In genomic region chr6:145250185-145250791, GRCm38 (mm10) we compare ENCODE assay signal across 8 mouse cellular contexts. TPM values are rescaled to one million over a fixed set of nuclear protein-coding genes. Genes with fewer than 3 reads are reported as not detected.
DNase-seq lines count a peak whose midpoint lies in the region; ATAC-seq and TF ChIP-seq lines count a peak whose summit lies in the region.

Kras (minus strand) TSS chr6:145250239.

- H3K9me3 ChIP-seq in heart, embryonic 11.5 days (replicated peaks; ENCODE audit: control insufficient read depth, low read length): no peaks in the 10 kb centered on the region
- H3K9me3 ChIP-seq in kidney, embryonic 16.5 days (ENCODE audit: low read length): no peaks in the 10 kb centered on the region

- under 1% methylated on average over 59 of the region's 83 CpGs for WGBS in heart, embryonic 11.5 days (ENCODE audit: insufficient replicate concordance)
- under 1% methylated on average over 26 of the region's 83 CpGs for WGBS in kidney, embryonic 16.5 days
- WGBS in liver, adult 2 months: 1% methylated on average over 72 of the region's 83 CpGs

- ATAC-seq in erythroblast, adult 5-6 weeks (replicated peaks; ENCODE audit: low FRiP score, poor library complexity, severe bottlenecking): peak; percentile 74
- peak; percentile 96 for ATAC-seq in heart, embryonic 11.5 days (replicated peaks; ENCODE audit: insufficient number of reproducible peaks, low FRiP score, low TSS enrichment)
- ATAC-seq in kidney, embryonic 16.5 days (ENCODE audit: low FRiP score, low TSS enrichment): peak; percentile 97

- H3ac ChIP-seq in myocyte (ENCODE audit: control insufficient read depth, insufficient read length): peak within 1 kb of the TSS; percentile 93

- no peak for TF ChIP-seq POLR2A in liver, adult 2 months (IDR thresholded peaks at IDR 0.05; ENCODE audit: extremely low read depth, insufficient read depth, low read length)
- peak; percentile 76 for TF ChIP-seq POLR2A in myocyte (IDR thresholded peaks at IDR 0.05; ENCODE audit: insufficient read length, low read depth)

- H3K4me1 ChIP-seq in heart, embryonic 11.5 days (ENCODE audit: control insufficient read depth, insufficient read depth, low read length): peaks cover 6% of the 10 kb centered on the region; the same call in 1 of the 2 replicates
- H3K4me1 ChIP-seq in kidney, embryonic 16.5 days (ENCODE audit: insufficient read depth, low read length): peaks cover 20% of the 10 kb centered on the region; the same call in 1 of the 2 replicates
- peaks cover 10% of the 10 kb centered on the region for H3K4me1 ChIP-seq in liver, adult 2 months (ENCODE audit: control insufficient read depth, insufficient read depth, low read length)

- H3K27me3 ChIP-seq in heart, embryonic 11.5 days (ENCODE audit: control insufficient read depth, insufficient read depth, low read length): peaks cover 23% of the 10 kb centered on the region
- no peaks in the 10 kb centered on the region for H3K27me3 ChIP-seq in kidney, embryonic 16.5 days (ENCODE audit: insufficient read depth, low read length)
- no peaks in the 10 kb centered on the region for H3K27me3 ChIP-seq in liver, adult 2 months (ENCODE audit: control insufficient read depth, insufficient read depth, low read length)
- H3K27me3 ChIP-seq in myocyte (ENCODE audit: control insufficient read depth, insufficient read depth, insufficient read length): no peaks in the 10 kb centered on the region
- no peaks in the 10 kb centered on the region for H3K27me3 ChIP-seq in splenic B cell, adult 2 months (ENCODE audit: control insufficient read depth, insufficient read depth, low read length, poor library complexity, severe bottlenecking)

- H3K36me3 ChIP-seq in heart, embryonic 11.5 days (ENCODE audit: control insufficient read depth, insufficient read depth, low read length): no peaks in the 10 kb centered on the region
- peaks cover 8% of the 10 kb centered on the region for H3K36me3 ChIP-seq in kidney, embryonic 16.5 days (ENCODE audit: insufficient read depth, low read length)
- H3K36me3 ChIP-seq in liver, adult 2 months (ENCODE audit: control insufficient read depth, insufficient read depth, low read length): no peaks in the 10 kb centered on the region
- H3K36me3 ChIP-seq in myocyte (ENCODE audit: control insufficient read depth, insufficient read depth): no peaks in the 10 kb centered on the region
- no peaks in the 10 kb centered on the region for H3K36me3 ChIP-seq in splenic B cell, adult 2 months (ENCODE audit: control insufficient read depth, insufficient read depth, low read length, poor library complexity, severe bottlenecking)

- H3K4me3 ChIP-seq in heart, embryonic 11.5 days (ENCODE audit: low read depth, low read length): peak within 1 kb of the TSS; percentile 62
- peak within 1 kb of the TSS; percentile 95 for H3K4me3 ChIP-seq in kidney, embryonic 16.5 days (ENCODE audit: low read length)
- H3K4me3 ChIP-seq in liver, adult 2 months (ENCODE audit: insufficient read depth, low read depth, low read length): peak within 1 kb of the TSS; percentile 77
- peak within 1 kb of the TSS; percentile 41 for H3K4me3 ChIP-seq in myocyte

- peak within 1 kb of the TSS; percentile 86 for H3K4me2 ChIP-seq in heart, embryonic 11.5 days
- peak within 1 kb of the TSS; percentile 84 for H3K4me2 ChIP-seq in kidney, embryonic 16.5 days (replicated peaks; ENCODE audit: low read depth, low read length)
- H3K4me2 ChIP-seq in myocyte (ENCODE audit: low read depth): peak within 1 kb of the TSS; percentile 91

- H3K9ac ChIP-seq in heart, embryonic 11.5 days (ENCODE audit: low read depth, low read length): peak within 1 kb of the TSS; percentile 74
- H3K9ac ChIP-seq in kidney, embryonic 16.5 days (replicated peaks; ENCODE audit: low read length): peak within 1 kb of the TSS; percentile 96
- peak within 1 kb of the TSS; percentile 99 for H3K9ac ChIP-seq in liver, adult 2 months (ENCODE audit: low read depth, low read length)

- H3K27ac ChIP-seq in heart, embryonic 11.5 days (ENCODE audit: low read depth, low read length): peak within 1 kb of the TSS; percentile 84
- H3K27ac ChIP-seq in kidney, embryonic 16.5 days (ENCODE audit: low read length): peak within 1 kb of the TSS; percentile 84
- peak within 1 kb of the TSS; percentile 53 for H3K27ac ChIP-seq in liver, adult 2 months (replicated peaks; ENCODE audit: insufficient read depth, low read depth, low read length)

- H3K79me2 ChIP-seq in liver, adult 2 months (ENCODE audit: control insufficient read depth, insufficient read depth, low read length): peaks cover 6% of the 10 kb centered on the region; the same call in 1 of the 2 replicates
- peaks cover 42% of the 10 kb centered on the region for H3K79me2 ChIP-seq in myocyte (ENCODE audit: control insufficient read depth, insufficient read depth)

- no peak for TF ChIP-seq CTCF in liver, adult 2 months (IDR thresholded peaks at IDR 0.05; ENCODE audit: low read depth, low read length)

- peak; percentile 93 to 95 for DNase-seq in B cell, adult 2 months
- DNase-seq in brain, adult 2 months (ENCODE audit: low read depth, low spot score): peak; percentile 97
- peak; percentile 65 for DNase-seq in liver, adult 2 months (ENCODE audit: extremely low read depth, low read depth, low spot score)
- peak; percentile 93 for DNase-seq in splenic B cell, adult 2 months (ENCODE audit: low read depth, low spot score)

TF ChIP-seq in myocyte, 11 proteins besides CTCF, POLR2A, EP300 and RAD21:
- TF ChIP-seq TCF12 (IDR thresholded peaks at IDR 0.05; ENCODE audit: insufficient read depth, poor library complexity, severe bottlenecking): no peak
- TF ChIP-seq CEBPB (IDR thresholded peaks at IDR 0.05; ENCODE audit: insufficient read depth, poor library complexity, severe bottlenecking): no peak
- TF ChIP-seq SRF (IDR thresholded peaks at IDR 0.05; ENCODE audit: control insufficient read depth, insufficient read length, low read depth): no peak
- TF ChIP-seq MYOG (IDR thresholded peaks at IDR 0.05; ENCODE audit: control insufficient read depth in 1 of 3, insufficient read depth in 1 of 3, insufficient read length in 2 of 3, low read depth in 2 of 3): peak in 2 of 3 experiments; percentile 37 to 70
- peak in 1 of 3 experiments; percentile 51 for TF ChIP-seq MYOD1 (IDR thresholded peaks at IDR 0.05; ENCODE audit: control insufficient read depth in 1 of 3, insufficient read length in 2 of 3, low read depth in 2 of 3)
- TF ChIP-seq REST (IDR thresholded peaks at IDR 0.05; ENCODE audit: insufficient read depth, insufficient read length): no peak
- peak; percentile 72 for TF ChIP-seq POLR2AphosphoS2 (IDR thresholded peaks at IDR 0.05; ENCODE audit: insufficient read length, low read depth)
- TF ChIP-seq TCF3 (IDR thresholded peaks at IDR 0.05; ENCODE audit: insufficient read length, low read depth): peak; percentile 70
- TF ChIP-seq E2F4 (IDR thresholded peaks at IDR 0.05; ENCODE audit: insufficient read depth): peak; percentile 70

RNA-seq across cellular contexts. Expression of gene Kras, which starts in this region (rescaled TPM):
- total RNA-seq in erythroblast, adult 5-6 weeks (2015; ENCODE audit: low replicate concordance): 15.4 and 31.6 TPM in 2 replicates
- total RNA-seq in erythroblast, adult 5-6 weeks (2017; ENCODE audit: low replicate concordance): 12.9 and 25.9 TPM in 2 replicates
- 54.9 and 69.5 TPM in 2 replicates for polyA plus RNA-seq in heart, embryonic 11.5 days (2014; fragmentation: Nextera tagmentation; extraction: Ambion mirVana)
- polyA plus RNA-seq in kidney, embryonic 16.5 days (2015; fragmentation: Nextera tagmentation; extraction: Ambion mirVana): 68.1 and 68.9 TPM in 2 replicates
- 9.9 and 11.8 TPM in 2 replicates for total RNA-seq in liver, adult 2 months (2014; rRNA removed)
- polyA plus RNA-seq in liver, adult 2 months (2012; rRNA removed): 6.1 and 8.4 TPM in 2 replicates
- 15.8 TPM for polyA plus RNA-seq in myocyte (2012; fragmentation: generic; extraction: Trizol)

Comparison
In these comparisons a context has a peak if more than half of its experiments do, and no peak if none do; other contexts are left out.
1. Peak in every context shown above with its lines: DNase-seq, ATAC-seq, H3K4me3 ChIP-seq and H3K27ac ChIP-seq.
2. H3K4me3 ChIP-seq: peak in every context shown above with its lines; median percentile 95 in kidney, embryonic 16.5 days; 77 in liver, adult 2 months; 62 in heart, embryonic 11.5 days; 41 in myocyte.